Mouse (Mus musculus): ENCODE data around the gene Serhl.

DNA sequence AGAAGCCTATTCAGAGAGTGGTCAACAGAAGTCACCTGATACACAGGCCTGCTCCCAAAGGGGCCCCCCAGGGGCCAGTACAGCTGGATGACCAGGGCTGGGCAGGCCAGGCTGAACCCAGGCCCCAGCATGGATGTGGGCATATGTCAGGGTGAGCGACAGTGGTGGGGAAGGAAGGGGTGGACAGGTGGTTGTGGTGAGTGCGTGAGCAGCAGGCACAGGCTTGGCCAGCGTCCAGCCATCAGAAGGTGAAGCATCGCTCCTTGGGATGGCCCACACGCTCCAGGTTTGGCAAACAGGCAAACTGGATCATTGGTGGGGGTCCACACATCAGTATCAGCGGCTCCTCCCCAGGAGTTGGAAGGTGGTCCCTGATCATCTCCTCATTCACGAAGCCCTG lies 65.0 kb downstream of the Serhl start:
- TF ChIP-seq CTCF (IDR thresholded peaks at IDR 0.05; ENCODE audit: extremely low read depth, insufficient read depth, low read length) (no peak), POLR2A (IDR thresholded peaks at IDR 0.05; ENCODE audit: extremely low read depth, insufficient read depth, low read length) (no peak)

Data from cortical plate, adult 2 months (tissue).